Mouse (Mus musculus) heart, embryonic 14.5 days (tissue): ENCODE measurements around the gene Nsd2. TPM values are rescaled to one million over a fixed set of nuclear protein-coding genes. Genes with fewer than 3 reads are reported as not detected.

Experiments used
- ATAC-seq: fragments of 200-750 bp; cut with Nextera tagmentation; 2 replicates; pipeline ENCODE4 v1.8.0; 2017; ENCODE audit warnings: low read depth, moderate TSS enrichment; ENCODE audit not compliant: insufficient number of reproducible peaks, insufficient read depth, low FRiP score
- H3K27ac ChIP-seq, 2 experiments: fragments of 200-500 bp in 1 of 2; fragments of 300-500 bp in 1 of 2; sonication (generic) in 1 of 2; replicated peaks in 1 of 2; 2 replicates each; pipeline ENCODE4 v1.5.1; 2012 to 2014; ENCODE audit warnings: low read depth in 2 of 2, low read length in 2 of 2, control low read depth in 1 of 2, mild to moderate bottlenecking in 1 of 2, mixed read lengths in 1 of 2; ENCODE audit not compliant: control insufficient read depth in 1 of 2, insufficient read depth in 1 of 2
- H3K27me3 ChIP-seq: fragments of 300-500 bp; sonication (generic); 2 replicates; pipeline ENCODE4 v1.6.1; 2014; ENCODE audit warnings: mild to moderate bottlenecking, low read length, control low read depth; ENCODE audit not compliant: control insufficient read depth, insufficient read depth
- H3K36me3 ChIP-seq: fragments of 300-500 bp; sonication (generic); 2 replicates; pipeline ENCODE4 v1.6.1; 2014; ENCODE audit warnings: mild to moderate bottlenecking, control low read depth, low read length, mixed read lengths; ENCODE audit not compliant: control insufficient read depth, insufficient read depth
- H3K4me1 ChIP-seq, 2 experiments: fragments of 200-500 bp in 1 of 2; fragments of 300-500 bp in 1 of 2; sonication (generic) in 1 of 2; 2 replicates each; pipeline ENCODE4 v1.6.1; 2012 to 2014; ENCODE audit warnings: low read length in 2 of 2, control low read depth in 1 of 2, mixed read lengths in 1 of 2; ENCODE audit not compliant: control insufficient read depth in 2 of 2, insufficient read depth in 2 of 2
- H3K4me2 ChIP-seq: fragments of 300-500 bp; sonication (generic); 2 replicates; pipeline ENCODE4 v1.6.1; 2014; ENCODE audit warnings: mild to moderate bottlenecking, low read length
- H3K4me3 ChIP-seq, 2 experiments: fragments of 200-500 bp in 1 of 2; fragments of 300-500 bp in 1 of 2; sonication (generic) in 1 of 2; 2 replicates each; pipeline ENCODE4 v1.5.1; 2012 to 2014; ENCODE audit warnings: low read length in 2 of 2, mild to moderate bottlenecking in 2 of 2, control low read depth in 1 of 2, low read depth in 1 of 2, moderate library complexity in 1 of 2; ENCODE audit not compliant: control insufficient read depth in 1 of 2, insufficient read depth in 1 of 2
- H3K9ac ChIP-seq: fragments of 300-500 bp; sonication (generic); 2 replicates; pipeline ENCODE4 v1.6.1; 2014; ENCODE audit warnings: mild to moderate bottlenecking, low read length
- H3K9me3 ChIP-seq: fragments of 300-500 bp; sonication (generic); 2 replicates; pipeline ENCODE4 v1.6.1; 2016; ENCODE audit warnings: low read length, control low read depth; ENCODE audit not compliant: control insufficient read depth
- WGBS: fragments of 180-500 bp; shearing (Covaris S2); extraction: QIAGEN DNeasy Blood & Tissue Kit; methylation state at CpG from one replicate; pipeline ENCODE4 v1.1.7; 2014; 5-methylcytosine and 5-hydroxymethylcytosine counted together
- polyA plus RNA-seq: library from polyadenylated mRNA; unstranded; fragments of >200 nt; fragmentation: Nextera tagmentation; extraction: Ambion mirVana; gene quantifications from 2 replicates; pipeline ENCODE4 v1.2.1, GENCODE M21; 2014

Gene Nsd2
- polyA plus RNA-seq, 1 experiment from 2014 or later = 37.7 TPM

- 87% methylated on average over 1 of the region's 1 CpGs for WGBS
- Histone ChIP-seq H3K4me3 (no peak overlapping the region), H3K4me2 (no peak overlapping the region), H3K27ac (no peak overlapping the region), H3K27me3 (no peaks in the 10 kb centered on the region), H3K9me3 (no peaks in the 10 kb centered on the region), H3K9ac (no peak overlapping the region), H3K4me1 (peaks cover 0 to 2% of the 10 kb centered on the region in 2 experiments; a peak in 1 of 4 replicates), H3K36me3 (peaks cover 66% of the 10 kb centered on the region)
- ATAC-seq = no peak
Measured at GRCm38 (mm10) chr5:33919466-33919865, 98.9 kb downstream of the Nsd2 start.

DNA sequence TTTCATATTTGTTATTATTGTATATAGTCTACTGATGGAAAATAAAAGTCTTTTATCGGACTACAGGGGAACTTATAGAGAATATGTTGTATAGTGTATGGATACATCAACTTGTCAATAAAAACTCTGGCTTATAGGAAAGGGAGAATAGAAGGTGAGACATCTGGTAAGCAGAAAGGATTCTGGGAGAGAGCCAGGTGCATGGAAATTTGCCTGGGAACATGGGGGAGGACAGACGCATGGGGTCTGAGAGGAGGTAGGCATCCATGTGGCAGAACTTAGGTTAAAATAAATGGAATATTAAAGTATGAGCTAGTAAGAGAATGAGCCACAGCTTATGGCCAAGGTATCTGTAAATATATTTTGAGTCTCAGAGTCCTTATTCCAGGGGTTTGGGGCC lies 99.5 kb downstream of the Nsd2 start:
- Histone ChIP-seq H3K4me3 (no peak overlapping the region), H3K4me2 (no peak overlapping the region), H3K27me3 (no peaks in the 10 kb centered on the region), H3K4me1 (peaks cover 0 to 2% of the 10 kb centered on the region in 2 experiments; a peak in 1 of 4 replicates), H3K9me3 (no peaks in the 10 kb centered on the region), H3K9ac (no peak overlapping the region), H3K27ac (no peak overlapping the region), H3K36me3 (peaks cover 66% of the 10 kb centered on the region)
- 97% methylated on average over 2 of the region's 2 CpGs for WGBS
- no peak for ATAC-seq

- no peaks in the 10 kb centered on the region for H3K9me3 ChIP-seq
- no peaks in the 10 kb centered on the region for H3K27me3 ChIP-seq
- peaks cover 0 to 2% of the 10 kb centered on the region in 2 experiments; a peak in 1 of 4 replicates for H3K4me1 ChIP-seq
- 0 out of 4 replicates have a peak overlapping the region, but pooled peaks of 1 of the 2 experiments have one; percentile 19 for H3K27ac ChIP-seq
- H3K4me3 ChIP-seq = no peak overlapping the region
- no peak overlapping the region for H3K4me2 ChIP-seq
- 34% methylated on average over 4 of the region's 4 CpGs for WGBS
- ATAC-seq = peak; percentile 17; the same call in 1 of the 2 replicates
- H3K36me3 ChIP-seq = peaks cover 57% of the 10 kb centered on the region
- H3K9ac ChIP-seq = no peak overlapping the region
Measured at GRCm38 (mm10) chr5:33920924-33921323, 100.4 kb downstream of the Nsd2 start.

DNA sequence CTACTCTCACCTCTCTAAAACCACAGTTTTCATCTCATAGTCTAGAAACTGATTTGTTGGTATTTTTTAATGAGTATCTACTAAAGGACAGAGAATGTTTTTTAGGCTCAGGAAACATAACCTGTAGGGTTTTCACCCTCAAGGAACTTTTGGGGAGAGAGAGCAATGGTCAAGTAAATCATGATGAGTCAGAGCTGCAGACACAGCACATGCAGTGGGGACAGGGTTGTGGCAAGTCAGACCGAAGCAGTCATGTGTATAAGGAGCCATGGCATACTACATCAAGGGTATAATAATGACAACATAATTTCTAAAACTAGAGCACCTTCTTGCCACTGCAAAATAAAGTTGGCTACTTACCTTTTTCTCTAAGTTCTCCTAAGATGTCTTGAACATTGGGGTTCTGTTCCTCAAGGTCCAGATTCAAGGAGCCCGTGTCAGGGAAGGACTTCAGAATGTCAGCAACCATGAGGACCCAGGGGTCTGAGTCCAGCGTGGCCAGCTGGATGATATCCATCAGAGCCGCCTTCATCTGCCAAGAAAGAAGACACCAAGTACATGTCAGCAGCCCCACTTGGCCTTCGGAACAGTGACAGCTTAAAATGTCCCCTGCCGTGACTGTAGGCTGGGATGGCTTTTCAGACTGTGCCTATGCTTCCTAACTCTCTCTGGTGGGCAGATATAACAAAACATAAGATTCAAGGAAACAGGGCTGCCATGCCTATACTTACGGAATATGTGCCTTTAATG lies 101.1 kb downstream of the Nsd2 start:
- Histone ChIP-seq H3K27ac (no peak overlapping the region), H3K4me1 (peaks cover 0 to 2% of the 10 kb centered on the region in 2 experiments; a peak in 1 of 4 replicates), H3K27me3 (no peaks in the 10 kb centered on the region), H3K9ac (no peak overlapping the region), H3K4me3 (no peak overlapping the region), H3K36me3 (peaks cover 55% of the 10 kb centered on the region), H3K9me3 (no peaks in the 10 kb centered on the region), H3K4me2 (no peak overlapping the region)
- no peak for ATAC-seq
- 81% methylated on average over 7 of the region's 7 CpGs for WGBS

- Histone ChIP-seq H3K4me3 (no peak overlapping the region), H3K4me2 (no peak overlapping the region), H3K27ac (no peak overlapping the region), H3K9ac (no peak overlapping the region), H3K36me3 (peaks cover 50% of the 10 kb centered on the region), H3K27me3 (no peaks in the 10 kb centered on the region), H3K9me3 (no peaks in the 10 kb centered on the region), H3K4me1 (peaks cover 0 to 2% of the 10 kb centered on the region in 2 experiments; a peak in 1 of 4 replicates)
- 65% methylated on average over 2 of the region's 2 CpGs for WGBS
- no peak for ATAC-seq
Measured at GRCm38 (mm10) chr5:33922566-33922965, 102.0 kb downstream of the Nsd2 start.

DNA sequence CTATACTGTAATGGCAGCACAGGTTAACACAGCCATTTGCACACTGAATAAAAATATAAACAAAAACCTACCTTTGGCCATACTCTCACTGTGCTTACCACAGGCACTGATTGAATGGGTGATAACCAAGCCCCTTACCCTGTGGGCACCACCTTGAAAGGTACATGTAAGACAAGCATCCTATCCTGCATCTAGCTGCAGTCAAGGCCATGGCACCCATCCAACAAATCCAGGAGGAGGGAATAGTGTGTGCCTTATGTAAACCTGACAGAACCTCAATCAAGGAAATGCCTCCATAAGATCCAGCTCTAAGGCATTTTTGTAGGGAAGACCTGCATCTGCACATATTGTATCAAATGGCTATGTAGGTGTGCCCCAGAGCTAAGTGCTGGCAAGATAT lies 105.6 kb downstream of the Nsd2 start:
- H3K4me2 ChIP-seq = no peak overlapping the region
- H3K9ac ChIP-seq = no peak overlapping the region
- H3K4me1 ChIP-seq = peaks cover 0 to under 1% of the 10 kb centered on the region in 2 experiments; a peak in 1 of 4 replicates
- H3K9me3 ChIP-seq = peaks cover 8% of the 10 kb centered on the region
- H3K27ac ChIP-seq = no peak overlapping the region
- H3K27me3 ChIP-seq = no peaks in the 10 kb centered on the region
- peaks cover 44% of the 10 kb centered on the region for H3K36me3 ChIP-seq
- H3K4me3 ChIP-seq = no peak overlapping the region
- ATAC-seq = no peak

DNA sequence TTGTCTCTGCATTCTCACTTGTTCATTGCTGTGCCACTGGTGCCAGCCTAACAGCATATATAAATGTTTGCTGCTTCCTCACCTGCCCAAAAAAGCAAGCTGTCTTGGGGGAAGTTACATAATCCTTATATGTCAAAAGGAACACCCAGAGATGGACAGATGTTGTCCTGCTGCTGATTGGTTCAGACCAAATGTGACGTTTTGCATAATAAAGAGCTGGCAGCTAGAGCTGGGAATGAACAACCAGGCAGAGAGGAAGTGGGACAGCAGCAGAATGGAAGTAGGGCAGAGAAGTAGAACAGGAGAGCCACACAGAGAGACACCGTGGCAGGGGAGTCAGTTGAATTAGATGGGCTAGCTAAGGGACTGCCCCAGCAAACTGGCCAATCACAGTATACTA lies 111.9 kb downstream of the Nsd2 start:
- H3K27me3 ChIP-seq = no peaks in the 10 kb centered on the region
- ATAC-seq = no peak
- peaks cover 8% of the 10 kb centered on the region for H3K9me3 ChIP-seq
- H3K4me2 ChIP-seq = no peak overlapping the region
- peaks cover 29% of the 10 kb centered on the region for H3K36me3 ChIP-seq
- no peak overlapping the region for H3K4me3 ChIP-seq
- no peak overlapping the region for H3K9ac ChIP-seq
- 87% methylated on average over 2 of the region's 2 CpGs for WGBS
- H3K27ac ChIP-seq = no peak overlapping the region
- peaks cover 4 to 21% of the 10 kb centered on the region in 2 experiments; a peak in 3 of 4 replicates for H3K4me1 ChIP-seq
